Mouse (Mus musculus) erythroblast, embryonic 14.5 days (primary cell): Measurements from ENCODE around the gene Alg1.

Source experiments
- GATA1 ChIP-seq: IDR thresholded peaks from 2 replicates; pipeline ENCODE4 v1.6.1; 2012; ENCODE audit warnings: low read length, inconsistent platforms, mixed read lengths
- TAL1 ChIP-seq: IDR thresholded peaks from 3 replicates; pipeline ENCODE4 v1.6.1; 2012; ENCODE audit warnings: low read length, inconsistent platforms, mixed read lengths

DNA sequence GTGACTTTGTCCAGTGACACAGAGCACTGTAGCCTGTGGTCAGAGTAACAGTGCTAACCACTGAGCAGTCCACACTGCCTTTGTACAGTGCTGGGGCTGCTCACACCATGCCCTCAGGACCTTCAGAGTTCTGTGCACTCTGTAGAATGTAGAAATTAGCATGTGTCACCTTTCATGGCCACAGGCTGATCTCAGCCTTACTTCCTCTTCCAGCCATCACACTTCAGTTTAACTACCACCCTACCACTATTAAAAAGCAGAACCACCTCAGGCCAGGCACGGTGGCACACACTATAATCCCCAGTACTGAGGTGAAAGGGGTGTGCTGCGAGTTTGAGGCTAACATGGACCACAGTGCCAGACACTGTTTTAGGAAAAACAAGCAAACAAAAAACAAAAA lies 23.1 kb upstream of the Alg1 start:
- TF ChIP-seq GATA1, result no peak
- TF ChIP-seq TAL1, result no peak
